Mouse (Mus musculus) stomach, postnatal 0 days (tissue): Measurements from ENCODE around the gene Mapk8ip3.

ENCODE experiments used
- CTCF ChIP-seq: IDR thresholded peaks from 2 replicates; pipeline ENCODE4 v1.5.1; 2016; ENCODE audit warnings: antibody characterized with exemption, low read depth, mild to moderate bottlenecking, moderate library complexity
- EP300 ChIP-seq: optimal IDR thresholded peaks from 2 replicates; pipeline ENCODE3; 2016; ENCODE audit warnings: antibody characterized with exemption

- TF ChIP-seq CTCF (no peak), EP300 (no peak)
Observed at GRCm38 (mm10) chr17:24887291-24888080, 49.3 kb downstream of the Mapk8ip3 start.
